Mouse (Mus musculus) regulatory T cell (primary cell): ENCODE data around the gene Ccnt1.

Experiments
- in situ Hi-C: fragments of 300-600 bp; cut with MboI, MseI; formaldehyde crosslinking; loops from one replicate; pipeline ENCODE4 v1.15.1; 2025; ENCODE audit warnings: high pct_unique_total_duplicates

Ccnt1 gene

DNA sequence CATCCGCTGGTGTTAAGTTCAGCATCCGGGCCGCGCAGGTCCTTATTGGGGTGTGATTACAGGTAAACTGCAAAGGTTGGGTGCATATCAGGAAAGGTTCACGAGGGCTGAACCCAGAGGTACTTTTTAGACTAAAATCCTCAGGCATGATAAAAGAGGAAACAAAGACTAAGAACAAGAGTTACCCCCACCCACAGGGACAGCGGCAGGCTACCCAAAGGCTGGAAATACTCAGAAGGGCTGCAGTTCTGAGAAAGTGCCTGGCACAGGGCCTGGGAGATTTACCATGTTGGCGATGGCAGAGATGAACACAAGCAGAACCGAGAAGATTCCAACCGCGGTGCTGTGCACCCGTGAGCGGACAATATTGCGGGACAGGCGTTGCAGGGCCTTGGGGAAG, 25.9 kb upstream of the Ccnt1 start:
- in situ Hi-C loops, result no loop called here

DNA sequence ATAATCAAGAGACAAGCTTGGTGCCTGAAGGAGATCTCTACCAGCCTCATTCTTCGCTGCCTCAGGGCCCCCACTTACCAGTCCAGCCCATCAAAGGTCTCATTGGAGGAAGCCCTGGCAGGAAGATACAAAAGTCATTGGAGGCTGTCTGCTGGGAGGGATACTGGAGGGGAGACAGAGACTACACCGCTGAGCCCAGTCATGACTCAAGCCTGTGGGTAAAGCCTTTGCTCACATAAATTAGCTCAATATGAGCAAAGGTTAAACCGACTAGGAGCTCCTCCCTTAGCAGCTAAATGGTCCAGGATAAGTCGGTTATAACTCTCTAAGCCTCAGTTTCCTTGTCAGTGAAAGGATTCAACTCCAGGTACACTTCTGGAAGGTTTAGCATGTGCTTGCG, 24.3 kb upstream of the Ccnt1 start:
- in situ Hi-C loops, result no loop called here

DNA sequence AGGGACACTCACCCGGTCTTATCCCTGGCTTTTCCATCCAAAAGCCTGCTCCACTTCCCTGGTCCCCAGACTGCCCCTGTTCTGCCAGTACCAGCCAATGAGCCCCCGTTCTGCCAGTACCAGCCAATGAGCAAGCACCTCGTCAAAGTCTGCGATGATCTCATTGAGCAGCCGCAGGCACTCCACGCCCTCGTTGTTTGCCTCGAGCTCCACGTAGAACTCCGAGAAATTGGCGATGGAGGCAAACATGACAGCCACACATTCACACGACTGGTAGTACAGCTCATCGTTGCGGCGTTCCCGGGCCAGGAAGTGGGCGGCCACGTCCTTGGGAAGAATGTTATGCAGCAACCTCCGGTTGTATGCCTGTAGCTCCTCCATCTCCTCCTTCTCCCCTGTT, 23.5 kb upstream of the Ccnt1 start:
- in situ Hi-C loops, result no loop called here

DNA sequence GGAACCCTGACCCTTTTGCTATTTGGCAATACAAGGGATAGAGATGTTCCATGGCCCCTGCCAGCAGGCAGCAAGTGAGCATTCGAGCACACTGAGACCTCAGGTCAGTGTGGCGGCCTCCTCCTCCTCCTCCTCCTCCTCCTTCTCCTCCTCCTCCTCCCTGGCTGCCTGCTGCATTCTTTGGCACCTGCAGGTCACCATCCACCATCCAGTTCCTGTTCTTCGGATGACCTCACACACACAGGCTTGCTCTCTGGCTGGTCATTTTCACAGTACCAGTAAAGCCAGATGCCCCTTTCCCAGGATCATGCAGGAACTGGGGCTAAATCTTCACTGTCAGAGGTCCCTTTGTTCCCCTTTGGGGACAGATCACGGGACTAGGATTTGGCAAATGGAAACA, 20.7 kb upstream of the Ccnt1 start:
- in situ Hi-C loops, result no loop called here

DNA sequence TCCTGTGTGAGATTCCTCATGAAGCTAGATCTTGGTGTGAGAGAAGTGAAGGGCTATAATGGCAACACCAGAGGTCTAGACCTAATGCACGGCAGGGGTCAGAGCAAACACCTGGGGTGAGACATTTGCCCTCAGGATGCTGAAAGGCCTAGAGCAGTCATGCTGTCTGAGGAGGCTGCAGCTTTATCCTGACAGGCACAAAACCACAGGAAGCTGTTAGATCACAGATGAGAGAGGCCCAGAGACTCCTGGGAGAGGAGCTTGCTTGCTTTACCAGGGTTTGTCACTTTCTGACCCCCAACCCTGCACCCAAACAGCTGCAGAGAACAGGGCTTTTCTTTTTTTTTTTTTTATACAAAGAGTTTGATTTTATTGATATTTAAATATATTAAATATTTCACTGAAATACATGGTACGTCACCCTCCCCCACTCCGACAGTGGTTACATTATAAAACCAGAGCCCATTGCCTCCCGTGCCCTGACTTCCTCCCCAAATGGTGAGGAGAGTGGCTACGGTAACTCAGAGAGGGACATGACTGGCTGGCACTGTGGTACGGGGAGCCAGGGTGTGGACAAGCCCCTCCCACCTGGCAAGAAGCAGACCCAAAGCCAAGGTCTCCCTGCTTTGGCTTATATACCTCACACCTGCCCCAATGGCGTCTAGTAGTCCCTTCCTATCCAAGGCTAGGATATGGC, 19.1 kb upstream of the Ccnt1 start:
- in situ Hi-C loops, result loop anchor here (5.0 kb wide), 1 partner anchor 128 kb away; no protein-coding TSS in a partner anchor

DNA sequence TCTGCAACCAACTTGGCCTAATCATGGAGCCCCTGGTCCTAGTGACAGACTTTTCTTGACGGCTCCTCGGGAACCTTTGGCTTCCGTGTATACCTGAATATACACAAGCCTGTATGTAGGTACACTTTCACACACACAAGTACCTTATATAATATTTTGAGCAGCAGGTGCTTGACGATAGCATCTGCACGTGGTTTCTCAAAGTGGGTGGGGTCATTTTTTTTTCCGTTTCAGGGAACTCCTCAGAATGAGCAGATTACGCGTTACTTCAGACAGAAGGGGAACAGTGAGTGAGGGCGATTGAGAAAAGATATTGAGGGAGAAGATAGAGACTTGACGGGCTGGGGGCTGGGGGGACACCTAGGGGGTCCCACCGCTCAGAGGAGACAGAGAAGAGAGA, 17.0 kb upstream of the Ccnt1 start:
- in situ Hi-C loops, result loop anchor here (5.0 kb wide), 1 partner anchor 130 kb away; no protein-coding TSS in a partner anchor

DNA sequence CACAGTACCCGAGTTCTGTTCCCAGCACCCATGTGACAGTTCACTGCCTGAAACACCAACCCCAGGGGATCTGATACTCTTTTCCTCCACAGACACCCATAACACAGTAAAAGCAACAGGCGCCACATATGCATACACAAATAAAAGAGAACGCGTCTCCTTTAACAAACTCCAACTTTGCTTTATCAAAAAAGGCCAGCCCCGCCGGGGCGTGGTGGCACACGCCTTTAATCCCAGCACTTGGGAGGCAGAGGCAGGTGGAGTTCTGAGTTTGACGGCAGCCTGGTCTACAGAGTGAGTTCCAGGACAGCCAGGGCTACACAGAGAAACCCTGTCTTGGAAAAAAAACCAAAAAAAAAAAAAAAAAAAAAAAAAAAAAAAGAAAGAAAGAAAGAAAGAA, 15.4 kb upstream of the Ccnt1 start:
- in situ Hi-C loops, result loop anchor here (5.0 kb wide), 1 partner anchor 131 kb away; no protein-coding TSS in a partner anchor

DNA sequence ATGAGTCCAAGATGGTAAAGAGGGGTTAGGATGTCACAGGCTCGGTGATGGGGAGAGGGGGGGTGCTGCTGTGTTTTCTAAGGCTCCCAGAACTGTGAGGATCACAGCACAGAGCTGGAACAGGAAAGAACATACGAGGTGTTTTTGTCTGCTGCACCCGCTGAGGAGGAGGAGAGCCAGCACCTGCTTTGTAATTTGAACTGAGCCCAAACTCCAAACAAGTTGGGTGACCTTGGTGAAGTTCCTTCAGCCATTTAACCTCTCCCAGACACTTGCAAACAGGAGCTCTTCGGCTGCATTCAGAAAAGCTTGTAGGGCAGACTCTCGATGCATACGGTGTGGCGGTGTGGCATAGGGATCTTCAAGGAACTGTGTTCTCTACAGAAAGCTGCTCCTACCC, 14.7 kb upstream of the Ccnt1 start:
- in situ Hi-C loops, result loop anchor here (5.0 kb wide), 1 partner anchor 132 kb away; no protein-coding TSS in a partner anchor

DNA sequence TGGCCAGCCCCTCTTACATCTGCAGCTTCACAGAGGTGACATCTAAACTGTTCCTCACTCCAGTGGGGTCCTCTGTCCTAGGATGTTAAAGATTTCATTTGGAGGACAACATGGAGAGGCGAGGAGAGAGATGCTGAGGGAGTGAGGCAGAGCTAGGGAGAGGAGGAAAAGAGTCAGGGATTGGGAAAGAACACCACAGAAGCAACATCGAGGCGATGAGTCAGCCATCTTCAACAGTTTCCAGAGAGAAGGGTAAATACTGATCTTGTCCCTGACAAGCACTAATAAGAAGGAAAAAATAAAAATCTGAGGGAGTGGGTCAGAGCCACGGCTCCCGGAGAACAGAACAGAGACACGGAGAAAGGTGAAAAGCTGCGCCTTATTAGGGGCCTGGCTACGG, 12.3 kb upstream of the Ccnt1 start:
- in situ Hi-C loops, result no loop called here

DNA sequence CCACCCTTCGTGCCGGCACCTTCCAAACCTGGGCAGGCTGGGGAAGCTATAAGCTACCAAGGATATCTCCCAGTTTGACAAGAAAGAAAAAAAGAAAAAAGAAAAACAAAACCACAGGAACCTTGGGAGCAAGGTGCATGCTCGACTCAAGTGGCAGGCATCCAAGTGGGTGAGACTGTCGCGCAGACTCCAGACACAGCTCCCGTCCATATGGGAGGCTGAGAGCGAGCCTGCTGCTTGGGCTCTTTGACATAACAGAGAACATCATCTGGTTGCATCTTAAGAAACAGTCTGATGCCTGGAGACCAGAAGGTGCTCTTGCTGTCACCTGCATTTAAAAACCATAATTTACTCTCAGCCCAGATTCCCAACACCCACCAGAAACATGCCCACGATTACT, 11.7 kb upstream of the Ccnt1 start:
- in situ Hi-C loops, result no loop called here

DNA sequence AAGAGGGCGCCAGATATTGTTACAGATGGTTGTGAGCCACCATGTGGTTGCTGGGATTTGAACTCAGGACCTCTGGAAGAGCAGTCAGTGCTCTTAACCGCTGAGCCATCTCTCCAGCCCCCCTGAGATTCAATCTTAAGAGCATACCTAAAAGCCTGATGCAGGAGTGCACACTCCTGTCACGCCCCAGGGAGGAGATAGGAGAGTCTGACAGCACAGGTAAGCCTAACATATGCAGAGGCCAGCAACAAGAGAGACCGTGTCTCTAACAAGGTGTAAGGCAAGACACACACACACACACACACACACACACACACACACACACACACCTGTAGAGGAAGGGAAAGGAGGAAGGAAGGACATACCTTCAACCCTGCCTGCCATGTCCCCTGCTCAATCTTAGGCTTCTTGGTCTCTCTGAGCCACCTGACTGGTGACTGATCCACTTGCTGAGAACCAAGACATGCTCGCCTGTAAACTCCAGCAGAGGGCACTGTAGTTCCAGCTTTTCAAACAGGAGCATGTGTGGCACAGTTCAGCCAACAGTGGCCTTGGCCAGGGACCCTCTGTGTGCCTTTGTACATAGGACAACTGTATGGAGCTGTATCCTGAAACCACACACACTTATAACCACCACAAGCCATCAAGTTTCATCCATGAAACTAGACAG, 9.2 kb upstream of the Ccnt1 start:
- in situ Hi-C loops, result no loop called here

DNA sequence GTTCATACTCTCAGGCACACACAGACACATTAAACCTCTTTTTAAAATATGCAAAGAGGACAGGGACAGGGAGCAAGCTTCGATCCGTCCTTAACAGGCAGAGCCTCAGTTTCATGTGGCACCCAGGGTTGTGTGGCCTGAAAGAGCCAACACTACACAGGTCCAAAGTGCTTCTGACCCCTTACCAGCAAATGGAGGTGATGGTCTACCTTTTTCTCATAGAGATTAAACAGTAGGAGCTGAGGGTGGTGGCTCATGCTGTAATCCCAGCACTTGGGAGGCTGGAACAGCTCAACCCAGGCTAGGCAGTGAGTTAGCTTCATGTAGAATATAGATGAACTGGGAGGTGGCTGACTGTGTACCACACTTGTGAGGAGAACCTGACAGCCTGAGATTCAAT, 8.6 kb upstream of the Ccnt1 start:
- in situ Hi-C loops, result no loop called here

DNA sequence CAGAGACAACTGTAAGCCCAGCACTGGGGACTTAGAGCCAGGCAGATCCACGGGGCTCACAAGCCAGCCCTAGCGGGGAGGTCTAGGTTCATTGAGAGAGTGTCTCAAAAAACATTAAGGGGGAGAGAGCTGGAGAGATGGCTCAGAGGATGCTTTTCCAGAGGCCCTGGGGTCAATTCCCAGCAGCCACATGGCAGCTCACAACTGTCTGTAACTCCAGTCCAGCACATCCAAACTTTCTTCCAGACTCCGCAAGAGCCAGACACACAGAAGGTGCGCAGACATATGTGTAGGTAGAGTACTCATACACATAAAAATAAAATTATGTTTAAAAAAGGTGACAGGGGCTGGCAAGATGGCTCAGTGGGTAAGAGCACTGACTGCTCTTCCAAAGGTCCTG, 2.6 kb upstream of the Ccnt1 start:
- in situ Hi-C loops, result no loop called here

DNA sequence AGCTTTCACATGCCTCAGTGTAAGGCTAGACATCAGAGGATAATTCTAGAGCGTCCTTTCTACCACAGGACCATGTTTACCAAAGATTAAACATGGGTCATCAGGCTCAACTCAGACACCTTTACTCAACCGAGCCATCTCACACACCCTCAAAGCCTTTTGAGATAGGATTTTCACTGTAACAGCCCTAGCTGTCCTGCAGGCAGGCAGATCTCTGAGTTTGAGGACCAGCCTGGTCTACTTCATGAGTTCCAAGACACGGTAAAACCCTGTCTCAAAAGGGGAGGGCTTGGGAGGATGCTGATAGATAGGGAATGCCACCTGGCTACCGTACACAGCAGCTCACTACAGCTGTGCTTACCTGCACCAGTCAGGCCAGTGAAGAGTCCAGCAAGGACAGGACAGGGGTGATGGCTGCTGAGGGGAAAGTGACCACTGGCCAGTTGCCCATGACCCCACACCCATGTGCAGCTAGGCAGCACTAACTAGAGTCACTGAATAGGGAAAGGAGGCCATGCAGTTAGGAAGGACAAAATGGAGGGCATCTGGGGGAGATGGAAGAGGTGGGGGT, 843 bp downstream of the Ccnt1 start:
- in situ Hi-C loops, result no loop called here

DNA sequence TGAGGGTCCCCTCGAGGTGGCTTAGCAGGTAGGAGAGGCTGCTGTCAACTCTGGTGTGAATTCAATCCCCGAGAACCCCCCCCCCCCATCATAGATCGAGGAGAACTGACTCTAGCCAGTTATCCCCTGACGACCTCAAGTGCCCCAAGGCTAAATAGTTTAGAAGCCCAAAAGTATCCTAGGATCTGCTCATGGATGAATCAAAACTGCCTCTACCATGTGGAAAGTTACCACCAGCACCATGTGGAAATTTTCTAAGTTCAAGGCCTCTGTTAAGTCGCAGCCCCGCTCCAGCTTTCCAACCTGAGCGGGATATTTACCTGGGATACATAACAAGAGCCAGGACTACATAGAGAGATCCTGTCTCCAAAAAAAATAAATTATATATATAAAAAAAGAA, 1.5 kb downstream of the Ccnt1 start:
- in situ Hi-C loops, result no loop called here

DNA sequence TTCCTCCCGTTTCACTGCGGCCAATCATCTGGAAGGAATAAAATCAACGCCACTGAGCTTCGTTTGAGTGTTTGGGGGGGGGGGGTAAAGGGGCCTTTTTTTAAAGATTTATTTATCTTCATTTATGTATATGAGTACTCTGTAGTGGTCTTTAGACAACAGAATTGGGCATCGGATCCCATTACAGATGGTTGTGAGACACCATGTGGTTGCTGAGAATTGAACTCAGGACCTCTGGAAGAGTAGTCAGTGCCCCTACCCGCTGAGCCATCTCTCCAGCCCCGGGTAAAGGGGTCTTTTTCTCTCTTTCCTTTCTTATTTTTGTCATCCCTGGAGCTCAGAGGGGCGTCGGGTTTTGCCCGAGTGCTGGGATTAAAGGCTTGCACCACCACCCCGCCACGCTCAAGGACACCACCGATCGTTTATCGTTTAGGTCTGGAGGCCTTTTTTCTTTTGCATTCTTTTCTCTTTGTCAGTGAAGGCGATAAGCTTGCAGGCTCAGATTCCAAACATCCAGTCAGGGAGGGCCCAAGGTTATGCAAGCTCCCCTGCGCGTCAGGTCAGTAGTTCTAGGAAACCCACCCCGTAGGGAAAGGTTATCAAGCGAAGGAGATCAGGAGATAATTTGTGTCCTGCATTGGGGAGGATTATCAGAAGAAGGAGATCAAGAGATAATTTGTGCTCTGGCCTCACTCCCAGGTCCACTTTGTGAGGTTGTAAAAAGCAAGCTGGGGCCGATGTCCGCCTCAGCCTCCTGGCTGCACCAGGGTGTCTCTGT, 2.3 kb downstream of the Ccnt1 start:
- in situ Hi-C loops, result no loop called here

DNA sequence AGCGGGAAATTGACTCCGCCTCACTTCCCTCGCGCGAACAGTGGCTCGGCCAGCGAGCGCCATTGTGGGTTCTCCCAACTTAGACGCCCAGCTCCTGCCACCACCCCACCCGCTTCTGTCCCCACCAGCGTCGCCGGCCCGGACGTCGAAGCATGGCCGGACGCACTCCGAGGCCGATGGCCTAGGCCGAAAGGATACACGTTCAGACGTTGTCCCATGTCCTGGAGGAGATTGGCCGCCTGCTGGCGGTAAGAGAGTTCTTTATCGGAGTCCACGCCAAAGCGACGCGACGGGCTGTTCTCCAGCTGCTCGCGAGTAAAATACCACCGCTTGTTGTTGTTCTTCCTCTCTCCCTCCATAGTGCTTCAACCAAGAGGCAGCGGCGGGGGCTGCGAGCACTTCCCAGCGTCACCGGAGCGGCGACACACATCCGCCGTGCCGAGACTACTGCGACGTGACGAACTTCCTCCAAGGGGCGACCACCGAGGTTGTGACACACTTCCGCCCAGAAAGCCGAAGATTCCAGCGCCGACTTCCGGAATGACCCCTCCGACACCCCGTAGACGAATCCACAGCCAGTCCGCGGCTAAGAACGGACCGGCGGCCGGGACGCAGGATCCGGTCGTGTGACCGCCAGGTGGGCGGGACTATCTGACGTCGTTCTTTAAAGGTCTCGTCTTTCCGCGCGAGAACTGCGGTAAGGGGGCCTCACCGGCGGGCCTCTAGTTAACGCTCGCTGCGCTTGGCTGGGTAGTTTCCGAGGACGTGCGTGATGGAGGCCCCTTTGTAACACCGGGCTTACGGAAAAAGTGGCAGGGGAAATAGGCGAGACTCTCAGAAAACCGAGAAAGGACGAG, 3.2 kb downstream of the Ccnt1 start:
- in situ Hi-C loops, result no loop called here

DNA sequence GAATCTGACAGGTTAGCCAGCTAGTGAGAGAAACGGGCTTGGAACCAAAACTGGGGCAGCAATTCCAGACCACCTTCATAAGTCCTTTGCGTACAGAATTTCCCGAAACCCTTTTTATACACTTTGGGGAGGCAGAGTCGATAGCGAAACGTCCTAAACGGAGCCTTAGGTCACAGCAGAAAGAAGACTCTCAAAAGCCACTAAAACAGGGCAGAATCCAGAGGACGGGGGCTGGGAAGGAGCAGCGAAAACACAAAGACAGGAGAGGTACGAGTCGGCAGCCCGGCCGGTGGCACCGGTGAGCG, 3.8 kb downstream of the Ccnt1 start:
- in situ Hi-C loops, result no loop called here

DNA sequence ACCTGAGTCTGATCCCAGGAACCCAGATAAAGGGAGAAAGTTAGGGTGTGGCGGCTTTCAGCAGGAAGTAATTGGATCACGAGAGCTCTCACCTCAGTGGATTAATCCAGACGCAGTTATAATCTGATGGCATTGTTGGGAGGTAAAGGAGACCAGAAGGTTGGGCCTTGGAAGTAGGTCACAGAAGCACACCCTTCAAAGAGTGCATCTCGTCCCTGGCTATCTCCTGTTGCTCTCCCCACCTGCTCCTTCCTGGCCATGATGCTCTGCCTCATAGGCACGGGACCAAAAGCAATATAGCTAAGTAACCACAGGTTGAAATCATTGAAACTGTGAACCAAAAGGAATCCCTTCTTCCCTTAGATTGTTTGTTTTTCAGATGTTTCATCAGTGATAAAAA, 13.5 kb downstream of the Ccnt1 start:
- in situ Hi-C loops, result no loop called here

DNA sequence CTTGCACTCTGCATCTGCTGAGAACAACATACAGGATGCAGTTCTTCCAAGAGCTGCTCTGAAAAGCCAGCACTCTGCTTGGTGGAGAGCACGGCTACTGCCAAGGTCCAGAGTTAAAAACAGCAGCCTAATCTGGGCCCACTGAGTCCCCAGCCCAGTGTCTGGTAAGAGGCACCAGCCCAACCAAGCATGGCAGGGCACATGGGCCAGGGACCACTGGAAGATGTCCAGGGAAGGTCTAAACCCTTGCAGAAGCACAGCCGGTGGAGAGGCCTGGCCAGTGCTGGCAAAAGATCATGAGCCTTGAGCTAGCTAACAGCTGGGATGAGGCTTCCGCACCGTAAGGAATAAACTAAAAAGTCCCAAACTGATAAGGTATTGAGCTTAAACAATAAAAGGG, 14.8 kb downstream of the Ccnt1 start:
- in situ Hi-C loops, result no loop called here

DNA sequence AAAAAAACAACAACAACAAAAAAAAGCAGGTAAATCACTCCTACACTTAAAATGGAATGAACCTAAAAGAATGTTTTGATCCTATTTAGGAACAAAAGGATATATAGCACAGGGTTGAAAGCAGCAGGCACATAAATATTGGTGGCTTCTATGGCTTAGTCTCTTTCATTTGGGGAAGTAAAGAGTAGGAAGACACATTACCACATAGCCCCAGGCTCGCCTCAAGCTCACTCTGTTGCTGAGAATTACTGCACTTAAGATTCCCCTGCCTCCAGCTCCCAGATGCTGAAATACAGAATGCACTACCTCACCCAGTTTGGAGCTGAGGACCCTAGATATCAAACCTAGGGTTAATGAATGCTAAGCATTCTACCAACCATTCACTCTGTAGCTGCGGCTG, 18.0 kb downstream of the Ccnt1 start:
- in situ Hi-C loops, result no loop called here

DNA sequence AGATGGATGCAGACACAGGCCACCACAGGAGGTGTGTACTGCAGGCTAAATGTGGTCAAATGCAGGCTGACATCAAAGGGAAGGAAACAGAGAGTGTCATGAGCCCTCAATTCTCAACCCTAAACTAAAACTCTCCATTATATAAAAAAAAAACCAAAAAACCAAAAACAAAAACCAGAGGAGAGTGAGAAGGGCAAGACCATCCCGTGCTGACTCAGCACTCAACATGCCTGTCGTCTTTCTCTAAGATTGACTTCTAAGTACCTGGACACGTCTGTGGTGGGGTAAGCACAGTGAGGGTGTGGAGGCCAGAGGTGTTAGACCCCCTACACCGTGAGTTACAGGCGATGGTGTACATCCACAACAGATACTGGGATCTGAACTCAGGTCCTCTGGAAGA, 23.9 kb downstream of the Ccnt1 start:
- in situ Hi-C loops, result loop anchor here (10.0 kb wide), 1 partner anchor 1438 kb away; no protein-coding TSS in a partner anchor
